Mouse (Mus musculus) heart, embryonic 16.5 days (tissue): ENCODE measurements at regions not wholly inside any gene's neighbourhood (a gene's known extent, or its start where the extent isn't known, plus 50 kb on each side); places are given as distances from the start of the nearest gene placed in this dataset.

Source experiments
- ATAC-seq: fragments of 200-750 bp; cut with Nextera tagmentation; replicated peaks from 2 replicates; pipeline ENCODE4 v1.8.0; 2017; ENCODE audit warnings: moderate number of reproducible peaks; ENCODE audit not compliant: insufficient read depth, low FRiP score; ENCODE audit errors: extremely low read depth
- H3K27ac ChIP-seq: fragments of 300-500 bp; sonication (generic); 2 replicates; pipeline ENCODE4 v1.5.1; 2014; ENCODE audit warnings: mild to moderate bottlenecking, low read length, control low read depth, moderate library complexity
- H3K27me3 ChIP-seq: fragments of 300-500 bp; sonication (generic); 2 replicates; pipeline ENCODE4 v1.6.1; 2014; ENCODE audit warnings: low read length, mixed read lengths; ENCODE audit not compliant: control insufficient read depth, insufficient read depth
- H3K36me3 ChIP-seq: fragments of 300-500 bp; sonication (generic); 2 replicates; pipeline ENCODE4 v1.6.1; 2014; ENCODE audit not compliant: control insufficient read depth, insufficient read depth
- H3K4me1 ChIP-seq: fragments of 300-500 bp; sonication (generic); 2 replicates; pipeline ENCODE4 v1.6.1; 2014; ENCODE audit warnings: low read length, mixed read lengths; ENCODE audit not compliant: control insufficient read depth, insufficient read depth
- H3K4me2 ChIP-seq: fragments of 300-500 bp; sonication (generic); 2 replicates; pipeline ENCODE4 v1.6.1; 2014; ENCODE audit warnings: low read depth, mild to moderate bottlenecking, control low read depth, low read length
- H3K4me3 ChIP-seq: fragments of 300-500 bp; sonication (generic); 2 replicates; pipeline ENCODE4 v1.5.1; 2014; ENCODE audit warnings: mild to moderate bottlenecking, control low read depth, low read length
- H3K9ac ChIP-seq: fragments of 300-500 bp; sonication (generic); 2 replicates; pipeline ENCODE4 v1.6.1; 2014; ENCODE audit warnings: low read length, control low read depth
- H3K9me3 ChIP-seq: fragments of 300-500 bp; sonication (generic); replicated peaks from 2 replicates; pipeline ENCODE4 v1.6.1; 2016; ENCODE audit warnings: low read length; ENCODE audit not compliant: control insufficient read depth
- WGBS: fragments of 180-500 bp; shearing (Covaris S2); extraction: QIAGEN DNeasy Blood & Tissue Kit; methylation state at CpG from one replicate; pipeline ENCODE4 v1.1.7; 2014; 5-methylcytosine and 5-hydroxymethylcytosine counted together

DNA sequence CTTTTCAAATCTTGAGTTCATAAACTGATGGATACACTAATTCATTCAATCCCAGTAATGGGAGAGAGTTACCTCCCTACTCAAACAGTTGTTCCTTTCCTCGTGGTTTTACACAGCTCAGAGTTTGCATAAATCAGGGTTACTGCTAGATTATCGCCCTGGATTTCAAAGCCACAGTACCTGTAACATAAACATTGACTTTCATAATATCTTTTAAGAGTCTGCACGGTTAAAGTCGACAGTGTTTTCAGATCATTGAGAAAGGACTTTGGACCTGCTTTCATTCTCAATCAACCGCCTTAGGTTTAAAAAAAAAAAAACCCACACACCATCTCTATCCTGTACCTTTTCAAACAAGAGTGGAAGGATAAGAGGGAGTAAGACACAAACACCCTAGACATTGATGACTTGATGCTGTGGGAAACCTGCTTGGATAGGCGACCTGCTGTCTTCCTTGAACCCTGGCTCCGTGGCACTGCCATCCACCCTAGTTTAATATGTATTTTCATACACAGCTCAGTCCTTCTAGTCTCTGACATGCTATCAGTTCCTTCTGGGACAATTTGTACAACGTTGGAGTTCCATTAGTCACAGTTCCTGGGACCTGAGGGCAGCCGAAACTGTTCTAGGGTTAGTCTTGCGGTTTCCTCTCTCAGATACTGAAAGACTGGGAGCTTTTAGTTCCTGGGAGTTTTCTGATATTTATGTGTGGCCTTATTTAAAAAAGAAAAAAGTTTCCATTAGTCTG is 179.3 kb downstream of the Rnf152 start:
- Histone ChIP-seq H3K4me1 (peaks cover 20% of the 10 kb centered on the region), H3K27me3 (no peaks in the 10 kb centered on the region), H3K4me2 (no peak overlapping the region), H3K9ac (no peak overlapping the region), H3K36me3 (no peaks in the 10 kb centered on the region), H3K27ac (no peak overlapping the region), H3K9me3 (no peaks in the 10 kb centered on the region), H3K4me3 (no peak overlapping the region)
- no peak for ATAC-seq
- 79% methylated on average over 10 of the region's 10 CpGs for WGBS

GRCm38 (mm10) chr1:105170979-105171378 is 185.5 kb downstream of the Rnf152 start:
- H3K9me3 ChIP-seq = no peaks in the 10 kb centered on the region
- no peak for ATAC-seq
- H3K4me2 ChIP-seq = no peak overlapping the region
- H3K27ac ChIP-seq = no peak overlapping the region
- H3K4me3 ChIP-seq = no peak overlapping the region
- no peaks in the 10 kb centered on the region for H3K27me3 ChIP-seq
- no peak overlapping the region for H3K9ac ChIP-seq
- no peaks in the 10 kb centered on the region for H3K36me3 ChIP-seq
- WGBS = 65% methylated on average over 1 of the region's 1 CpGs
- no peaks in the 10 kb centered on the region for H3K4me1 ChIP-seq

GRCm38 (mm10) chr1:105170114-105170506 is 186.4 kb downstream of the Rnf152 start:
- no peaks in the 10 kb centered on the region for H3K9me3 ChIP-seq
- 88% methylated on average over 4 of the region's 4 CpGs for WGBS
- no peak for ATAC-seq
- no peaks in the 10 kb centered on the region for H3K36me3 ChIP-seq
- no peak overlapping the region for H3K27ac ChIP-seq
- no peaks in the 10 kb centered on the region for H3K27me3 ChIP-seq
- H3K4me1 ChIP-seq = no peaks in the 10 kb centered on the region
- no peak overlapping the region for H3K9ac ChIP-seq
- no peak overlapping the region for H3K4me3 ChIP-seq
- no peak overlapping the region for H3K4me2 ChIP-seq

DNA sequence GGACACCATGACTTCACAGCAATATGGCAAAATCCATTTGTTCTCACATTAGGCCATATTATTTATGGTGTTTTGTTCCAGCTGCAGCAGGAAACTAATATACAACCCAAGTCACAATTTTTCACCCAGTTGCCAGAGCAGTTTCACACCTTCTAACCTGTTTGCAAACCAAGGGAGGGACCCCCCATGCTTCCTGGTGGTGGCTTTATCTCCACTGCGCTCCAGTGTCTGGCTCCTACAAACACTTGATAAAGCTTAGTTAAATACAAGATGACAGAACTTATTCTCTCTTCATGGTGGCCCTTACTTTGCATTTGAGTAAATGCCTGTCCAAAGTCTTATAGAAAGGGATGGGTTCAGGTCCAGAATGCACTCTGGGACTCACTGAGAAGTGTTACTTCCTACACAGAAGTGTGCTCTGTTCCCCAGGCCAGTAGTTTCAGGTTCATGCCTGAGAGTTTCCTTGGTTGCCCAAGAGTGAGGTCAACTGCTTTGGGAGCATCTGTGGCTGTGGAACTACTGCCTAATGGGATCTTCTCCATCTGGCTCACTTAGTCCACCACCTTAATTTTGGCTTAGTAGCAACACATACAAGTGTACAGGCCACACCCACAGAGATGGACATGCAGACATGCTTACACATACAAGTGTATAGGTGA is 186.9 kb downstream of the Rnf152 start:
- Histone ChIP-seq H3K4me1 (no peaks in the 10 kb centered on the region), H3K36me3 (no peaks in the 10 kb centered on the region), H3K9ac (no peak overlapping the region), H3K9me3 (no peaks in the 10 kb centered on the region), H3K4me2 (no peak overlapping the region), H3K27ac (no peak overlapping the region), H3K27me3 (no peaks in the 10 kb centered on the region), H3K4me3 (no peak overlapping the region)
- 64% methylated on average over 1 of the region's 1 CpGs for WGBS
- ATAC-seq = 0 out of 2 replicates have a peak, but pooled peaks have one; percentile 10

DNA sequence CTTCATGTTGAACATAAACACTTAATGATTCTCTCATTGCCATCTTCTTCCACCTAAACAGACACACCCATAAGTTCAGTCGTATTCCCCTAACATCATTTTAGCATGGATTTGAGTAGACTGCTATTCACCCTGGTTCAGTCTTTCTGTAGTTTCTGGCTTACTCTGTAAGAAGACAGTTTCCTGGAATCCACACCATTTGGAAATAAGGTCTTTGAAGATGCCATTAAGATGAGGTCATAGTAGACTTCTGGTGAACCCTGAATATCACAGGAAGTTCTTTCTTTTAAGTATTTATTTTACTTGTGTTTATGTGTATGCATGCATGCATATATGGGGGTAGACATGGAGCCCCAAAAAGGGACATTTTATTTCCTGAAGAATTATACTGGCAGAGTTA is 187.7 kb downstream of the Rnf152 start:
- no peak overlapping the region for H3K9ac ChIP-seq
- H3K4me3 ChIP-seq = no peak overlapping the region
- H3K27me3 ChIP-seq = no peaks in the 10 kb centered on the region
- 85% methylated on average over 1 of the region's 1 CpGs for WGBS
- ATAC-seq = no peak
- no peaks in the 10 kb centered on the region for H3K36me3 ChIP-seq
- H3K4me2 ChIP-seq = no peak overlapping the region
- no peaks in the 10 kb centered on the region for H3K9me3 ChIP-seq
- H3K4me1 ChIP-seq = no peaks in the 10 kb centered on the region
- peak overlapping the region; percentile 35; the same call in 1 of the 2 replicates for H3K27ac ChIP-seq

GRCm38 (mm10) chr1:105157459-105158124 is 198.9 kb downstream of the Rnf152 start:
- Histone ChIP-seq H3K27me3 (no peaks in the 10 kb centered on the region), H3K36me3 (no peaks in the 10 kb centered on the region), H3K9me3 (no peaks in the 10 kb centered on the region), H3K4me2 (no peak overlapping the region), H3K4me1 (no peaks in the 10 kb centered on the region), H3K27ac (no peak overlapping the region), H3K4me3 (no peak overlapping the region), H3K9ac (no peak overlapping the region)
- ATAC-seq = no peak
- 67% methylated on average over 2 of the region's 2 CpGs for WGBS

DNA sequence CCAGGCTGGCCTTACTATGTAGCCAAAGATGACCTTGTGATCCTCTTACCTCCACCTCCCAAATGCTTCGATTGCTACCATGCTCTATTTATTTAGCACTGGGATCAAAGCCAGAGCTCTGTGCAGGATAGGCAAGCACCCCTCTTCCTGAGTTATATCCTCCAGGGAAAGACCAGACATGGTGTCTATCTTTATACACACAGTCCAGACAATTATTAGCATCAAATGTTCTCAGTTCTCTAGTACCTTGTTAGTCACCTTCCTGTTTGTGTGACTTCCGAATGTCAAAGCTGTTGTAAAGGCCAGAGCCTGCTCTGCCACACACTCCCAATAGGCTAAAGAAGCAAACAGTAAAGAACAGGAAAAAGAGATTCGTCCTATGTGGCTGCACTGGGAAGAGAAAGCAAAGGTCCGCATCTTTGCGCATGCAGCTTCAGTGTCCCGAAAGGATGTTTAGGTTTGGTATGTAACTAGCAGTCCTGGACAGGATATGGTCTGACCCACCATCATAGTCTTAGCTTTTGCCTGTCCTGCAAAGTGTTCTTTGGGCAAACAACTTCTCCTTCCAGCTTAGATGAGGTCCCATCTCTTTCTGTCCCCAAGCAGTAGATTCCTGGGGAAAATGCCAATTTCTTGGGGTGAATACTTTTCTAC is 204.2 kb downstream of the Rnf152 start:
- ATAC-seq = peak; percentile 37; the same call in 1 of the 2 replicates
- Histone ChIP-seq H3K27ac (no peak overlapping the region), H3K4me2 (no peak overlapping the region), H3K9me3 (no peaks in the 10 kb centered on the region), H3K4me1 (no peaks in the 10 kb centered on the region), H3K9ac (no peak overlapping the region), H3K4me3 (no peak overlapping the region), H3K27me3 (no peaks in the 10 kb centered on the region), H3K36me3 (no peaks in the 10 kb centered on the region)
- WGBS = 65% methylated on average over 6 of the region's 6 CpGs

DNA sequence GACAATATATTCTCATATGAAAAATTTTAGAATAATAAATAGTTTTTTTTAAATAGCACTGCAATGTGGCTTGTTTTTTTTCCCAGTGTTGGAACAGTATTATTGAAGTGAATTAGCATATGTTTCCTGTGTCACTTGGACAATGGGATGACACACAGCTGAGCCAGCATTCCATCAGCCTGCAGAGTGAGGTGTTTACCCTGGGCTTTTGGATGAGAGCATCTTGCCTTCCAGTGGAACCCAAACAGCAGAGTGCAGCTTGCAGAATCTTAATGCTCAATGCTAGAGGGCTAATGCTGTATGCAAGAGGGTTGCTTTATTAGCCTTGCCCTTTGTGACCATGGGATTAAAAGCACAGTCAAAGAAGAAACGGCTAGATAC is 205.1 kb downstream of the Rnf152 start:
- no peak for ATAC-seq
- Histone ChIP-seq H3K36me3 (no peaks in the 10 kb centered on the region), H3K4me2 (no peak overlapping the region), H3K4me3 (no peak overlapping the region), H3K4me1 (no peaks in the 10 kb centered on the region), H3K27ac (0 out of 2 replicates have a peak overlapping the region, but pooled peaks have one; percentile 5), H3K9ac (no peak overlapping the region), H3K9me3 (no peaks in the 10 kb centered on the region), H3K27me3 (no peaks in the 10 kb centered on the region)
- 50% methylated on average over 1 of the region's 1 CpGs for WGBS
